Mouse (Mus musculus) liver, embryonic 14.5 days (tissue): ENCODE measurements around the gene Atxn1.

Experiments
- CTCF ChIP-seq: IDR thresholded peaks from 2 replicates; pipeline ENCODE4 v1.5.1; 2016; ENCODE audit warnings: antibody characterized with exemption, low read depth, control low read depth
- EP300 ChIP-seq: IDR thresholded peaks from 2 replicates; pipeline ENCODE4 v1.6.1; 2016; ENCODE audit warnings: antibody characterized with exemption, low read depth

DNA sequence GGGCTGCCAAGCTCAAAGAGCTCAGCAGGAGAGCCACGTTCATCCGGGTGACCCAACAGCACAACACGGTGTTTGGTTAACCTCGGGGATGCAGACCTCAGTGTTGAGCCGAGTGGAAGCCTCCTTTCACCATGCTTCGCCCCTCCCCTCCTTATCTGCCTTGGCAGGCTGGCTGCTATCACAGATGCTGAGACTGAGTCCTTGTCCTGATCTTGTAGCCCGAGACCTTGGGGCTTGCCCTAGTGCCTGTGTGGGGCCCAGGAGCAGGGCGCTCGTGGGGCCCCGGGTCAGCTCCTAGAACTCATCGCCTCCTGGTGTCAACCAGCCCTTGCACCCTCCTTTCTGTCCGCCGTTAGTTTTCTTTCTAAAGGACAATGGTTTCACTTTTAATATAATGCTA is 418.8 kb downstream of the Atxn1 start:
- TF ChIP-seq CTCF = peak; percentile 37; the same call in 1 of the 2 replicates
- TF ChIP-seq EP300 = peak; percentile 93
